Mouse (Mus musculus): Measurements from ENCODE around the gene Zeb2.

Gene Zeb2

GRCm38 (mm10) chr2:44977556-44977955 is 139.6 kb downstream of the Zeb2 start:
- no peak for DNase-seq

GRCm38 (mm10) chr2:44977051-44977450 is 140.1 kb downstream of the Zeb2 start:
- no peak for DNase-seq

- no peak for DNase-seq
These were observed 140.7 kb downstream of the Zeb2 start for GRCm38 (mm10) chr2:44976484-44976883.

GRCm38 (mm10) chr2:44973828-44974227 is 143.4 kb downstream of the Zeb2 start:
- no peak for DNase-seq

GRCm38 (mm10) chr2:44970087-44970646 is 147.0 kb downstream of the Zeb2 start:
- no peak for DNase-seq

GRCm38 (mm10) chr2:44969640-44970039 is 147.6 kb downstream of the Zeb2 start:
- no peak for DNase-seq

GRCm38 (mm10) chr2:44969226-44969625 is 148.0 kb downstream of the Zeb2 start:
- no peak for DNase-seq

GRCm38 (mm10) chr2:44965834-44966555 is 151.2 kb downstream of the Zeb2 start:
- no peak for DNase-seq

- DNase-seq: no peak
These were observed 154.6 kb downstream of the Zeb2 start for GRCm38 (mm10) chr2:44962620-44963019.

- no peak for DNase-seq
These were observed 156.0 kb downstream of the Zeb2 start for GRCm38 (mm10) chr2:44961192-44961591.

GRCm38 (mm10) chr2:44960561-44960960 is 156.6 kb downstream of the Zeb2 start:
- no peak for DNase-seq

GRCm38 (mm10) chr2:44957329-44957797 is 159.8 kb downstream of the Zeb2 start:
- DNase-seq: no peak

GRCm38 (mm10) chr2:44956232-44956631 is 161.0 kb downstream of the Zeb2 start:
- DNase-seq: no peak

- DNase-seq: no peak
These were observed 161.7 kb downstream of the Zeb2 start for GRCm38 (mm10) chr2:44955506-44955905.

- DNase-seq: no peak
These were observed 163.0 kb downstream of the Zeb2 start for GRCm38 (mm10) chr2:44954180-44954579.

GRCm38 (mm10) chr2:44952830-44953422 is 164.3 kb downstream of the Zeb2 start:
- DNase-seq: no peak

- DNase-seq: no peak
These were observed 165.5 kb downstream of the Zeb2 start for GRCm38 (mm10) chr2:44951651-44952213.

GRCm38 (mm10) chr2:44944689-44945088 is 172.5 kb downstream of the Zeb2 start:
- no peak for DNase-seq
